Mouse (Mus musculus) left cerebral cortex, adult 18-20 months (tissue): ENCODE data around the gene 4933415A04Rik. TPM values are rescaled to one million over a fixed set of nuclear protein-coding genes. Genes with fewer than 3 reads are reported as not detected.

Experiments used
- DNase-seq, 2 experiments: peaks; one replicate each; pipeline ENCODE4 v3.0.0; 2021 to 2022; ENCODE audit warnings: low spot score in 2 of 2, mixed read lengths in 1 of 2
- total RNA-seq, 2 experiments: library from RNA; stranded (reverse); gene quantifications; 2 replicates each; pipeline ENCODE4 v1.2.3; 2021

The 4933415A04Rik gene
- total RNA-seq, 2 experiments from 2014 or later, result 0.66 to 0.70 TPM

DNA sequence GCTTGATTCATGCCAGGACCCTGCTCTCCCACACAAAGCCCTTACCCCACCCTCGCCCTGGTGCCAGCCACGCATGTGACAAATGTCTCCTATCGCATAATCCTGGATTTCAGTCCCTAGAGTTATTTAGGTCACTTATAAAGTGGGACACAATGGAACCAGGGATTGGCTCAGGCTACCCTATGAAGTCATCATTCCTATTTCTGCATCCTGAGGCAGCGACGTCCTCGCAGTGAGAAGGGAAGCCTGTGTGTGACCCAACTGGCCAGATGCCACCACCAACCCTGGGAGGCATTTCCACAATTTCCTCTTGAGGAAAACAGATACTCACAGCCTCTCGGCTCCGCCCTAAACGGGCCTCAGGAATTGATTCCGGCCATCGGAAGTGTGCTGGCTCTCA, 17.2 kb upstream of the 4933415A04Rik start:
- peak; percentile 17 to 41 for DNase-seq

- no peak for DNase-seq
Observed at GRCm38 (mm10) chr11:43575061-43575375, 11.8 kb upstream of the 4933415A04Rik start.

DNA sequence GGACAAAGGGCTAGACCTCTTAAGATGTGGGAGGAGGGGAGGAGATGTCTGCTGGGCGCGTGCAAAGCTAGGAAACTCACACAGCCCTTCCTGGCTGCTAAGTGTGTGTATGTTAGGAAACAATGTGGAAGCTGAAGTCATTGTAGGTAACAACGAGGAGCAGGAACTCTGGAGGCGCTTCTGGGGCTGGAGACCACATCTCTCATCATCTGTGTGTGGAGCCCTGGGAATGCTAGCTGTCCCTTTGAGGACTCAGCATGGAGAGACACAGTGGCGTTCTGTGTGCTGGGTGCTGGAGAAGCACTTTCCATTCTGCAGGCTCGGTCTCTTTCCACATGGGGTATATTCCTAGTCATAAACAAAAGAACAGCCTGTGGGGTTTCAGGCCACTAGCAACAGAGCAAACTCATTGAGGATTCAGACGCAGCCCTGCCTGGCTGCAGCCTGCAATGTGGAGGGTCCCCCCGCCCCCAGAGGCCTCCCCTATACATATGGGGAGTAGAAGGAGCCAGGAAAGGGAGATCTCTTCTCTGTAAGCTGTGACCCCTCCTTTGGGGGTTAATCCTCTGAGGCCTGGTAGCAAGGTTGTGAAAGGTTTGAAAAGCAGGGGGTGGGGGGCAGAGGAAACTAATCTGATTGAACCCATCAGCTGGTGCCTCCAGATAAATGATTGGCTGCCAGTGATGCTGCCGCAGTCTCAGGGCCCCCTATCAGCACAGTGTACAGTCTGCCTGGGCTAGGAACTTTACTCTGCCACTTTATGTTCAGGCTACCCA, 11.3 kb upstream of the 4933415A04Rik start:
- DNase-seq, result no peak

DNA sequence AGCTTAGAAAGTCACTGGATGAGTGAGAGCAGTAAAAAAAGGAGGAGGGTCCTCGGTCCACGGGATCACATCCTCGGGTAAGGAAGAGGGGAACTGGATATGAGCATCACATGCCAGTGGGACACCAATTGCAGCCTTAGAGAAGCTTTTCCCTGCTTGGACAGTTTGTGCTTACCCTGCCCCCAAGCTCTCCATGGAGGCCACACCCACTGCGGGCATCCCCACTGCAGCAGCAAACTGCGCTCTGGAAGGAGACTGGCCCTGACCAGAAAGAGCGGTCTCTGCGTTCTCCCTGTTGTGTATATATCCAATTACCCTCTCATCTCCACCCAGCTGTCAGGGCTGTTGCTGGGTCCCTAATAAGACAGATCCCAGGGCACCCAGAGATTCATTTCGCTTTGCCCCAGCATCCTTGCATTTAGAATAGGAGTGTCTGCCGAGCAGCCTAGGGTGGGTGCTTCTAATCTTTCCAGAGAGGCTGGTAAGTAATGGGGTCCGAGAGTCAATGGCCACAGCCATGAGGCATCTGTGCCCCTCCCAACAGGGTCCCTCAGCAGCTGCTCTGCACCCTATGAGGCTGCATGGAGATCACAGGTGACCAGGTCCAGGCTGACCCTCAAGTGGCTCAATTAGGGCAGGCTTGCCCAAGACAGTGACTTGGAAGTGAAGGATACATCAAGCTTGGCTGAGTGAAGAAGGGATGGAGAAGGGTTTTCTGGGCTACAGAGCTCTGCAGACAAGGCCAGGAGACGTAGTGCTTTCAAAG, 8.9 kb upstream of the 4933415A04Rik start:
- DNase-seq, result no peak

GRCm38 (mm10) chr11:43585211-43586005, 1.4 kb upstream of the 4933415A04Rik start:
- DNase-seq, result peak in 1 of 2 experiments; percentile 35

DNA sequence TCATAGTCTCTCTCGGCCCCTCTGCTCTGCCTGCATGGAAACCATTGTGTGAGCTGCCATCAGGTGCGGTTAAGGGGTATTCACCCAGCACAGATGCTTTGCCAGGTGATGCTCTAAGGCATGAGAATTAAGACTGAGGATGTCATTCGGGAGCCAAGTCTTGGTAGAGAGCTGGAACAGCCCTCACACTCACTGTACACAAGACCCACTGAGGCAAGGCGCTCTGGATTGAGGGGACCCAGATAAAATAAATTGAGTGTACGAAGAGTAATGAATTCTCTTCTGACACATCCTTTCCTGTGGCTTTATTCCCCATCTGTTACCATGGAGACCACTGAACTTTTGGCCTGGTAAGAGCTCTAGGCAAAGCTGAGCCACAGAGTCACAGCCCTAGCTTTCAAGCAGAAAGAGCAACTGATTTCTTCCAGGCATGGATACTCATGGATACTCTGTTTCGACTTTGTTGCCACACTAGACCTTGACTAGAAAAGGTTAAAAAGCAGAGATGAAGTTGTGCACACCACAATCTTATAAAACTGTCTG, 2.8 kb downstream of the 4933415A04Rik start:
- DNase-seq, result no peak

- DNase-seq, result no peak
Observed at GRCm38 (mm10) chr11:43601440-43601839, 14.6 kb downstream of the 4933415A04Rik start, which contains the start of gene Fabp6. Gene Fabp6, minus strand, starts transcription at chr11:43601540.

DNA sequence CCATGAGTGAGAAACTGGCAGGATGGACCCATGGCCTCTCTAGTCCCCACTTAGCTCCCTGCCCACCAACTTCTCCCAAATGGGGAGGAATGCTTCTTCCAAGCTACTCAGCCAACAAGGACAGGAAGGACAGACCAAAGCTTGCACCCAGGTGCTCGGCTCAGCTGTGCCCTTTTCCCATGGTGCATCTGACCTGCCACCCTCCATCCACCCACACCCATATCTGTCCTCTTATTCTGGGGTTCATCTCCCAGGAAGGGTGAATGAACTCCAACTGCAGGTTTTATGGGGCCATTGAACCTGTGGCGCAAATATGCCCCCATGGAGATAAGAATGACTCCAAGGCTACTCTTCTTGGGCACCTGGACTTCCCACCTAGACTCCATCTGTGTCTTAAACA, 17.4 kb downstream of the 4933415A04Rik start:
- DNase-seq, result no peak

DNA sequence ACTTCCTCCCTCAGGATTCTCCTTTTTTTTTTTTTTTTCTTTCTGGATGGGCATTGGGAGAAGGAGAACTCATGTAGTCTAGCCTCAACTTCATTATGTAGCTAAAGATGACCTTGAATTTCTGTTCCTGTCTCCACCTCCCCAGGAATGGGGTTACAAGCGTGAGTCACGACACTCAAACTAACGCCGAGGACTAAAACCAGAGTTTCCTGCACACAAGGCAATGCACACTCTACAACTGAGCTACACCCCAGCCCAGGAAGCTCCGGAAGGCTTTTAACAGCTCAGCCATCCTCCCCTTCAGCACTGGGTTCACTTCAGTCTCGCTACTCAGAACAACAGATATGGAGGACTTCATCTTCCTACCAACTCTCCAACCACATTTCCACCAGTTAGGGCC, 18.1 kb downstream of the 4933415A04Rik start:
- no peak for DNase-seq

DNA sequence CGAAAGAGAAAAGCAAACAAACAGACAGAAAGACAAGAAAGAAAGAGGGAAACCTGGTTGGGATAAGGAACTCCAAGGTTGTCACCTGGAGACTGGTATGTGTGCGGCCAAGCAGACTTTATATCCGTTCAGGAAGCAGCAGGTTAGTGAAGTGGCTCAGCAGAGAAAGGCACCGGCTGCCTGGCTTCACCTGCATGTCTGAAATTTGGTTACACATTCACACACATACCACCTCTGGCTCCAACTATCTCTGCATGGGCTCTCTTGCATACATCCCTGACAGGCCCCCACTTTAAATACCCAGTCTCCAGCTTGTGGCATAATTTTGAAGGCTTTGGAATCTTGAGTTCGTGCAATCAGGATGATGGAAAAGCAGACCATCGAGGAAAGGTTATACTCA, 19.0 kb downstream of the 4933415A04Rik start:
- no peak for DNase-seq

- no peak for DNase-seq
Observed at GRCm38 (mm10) chr11:43608440-43608839, 21.6 kb downstream of the 4933415A04Rik start.

DNA sequence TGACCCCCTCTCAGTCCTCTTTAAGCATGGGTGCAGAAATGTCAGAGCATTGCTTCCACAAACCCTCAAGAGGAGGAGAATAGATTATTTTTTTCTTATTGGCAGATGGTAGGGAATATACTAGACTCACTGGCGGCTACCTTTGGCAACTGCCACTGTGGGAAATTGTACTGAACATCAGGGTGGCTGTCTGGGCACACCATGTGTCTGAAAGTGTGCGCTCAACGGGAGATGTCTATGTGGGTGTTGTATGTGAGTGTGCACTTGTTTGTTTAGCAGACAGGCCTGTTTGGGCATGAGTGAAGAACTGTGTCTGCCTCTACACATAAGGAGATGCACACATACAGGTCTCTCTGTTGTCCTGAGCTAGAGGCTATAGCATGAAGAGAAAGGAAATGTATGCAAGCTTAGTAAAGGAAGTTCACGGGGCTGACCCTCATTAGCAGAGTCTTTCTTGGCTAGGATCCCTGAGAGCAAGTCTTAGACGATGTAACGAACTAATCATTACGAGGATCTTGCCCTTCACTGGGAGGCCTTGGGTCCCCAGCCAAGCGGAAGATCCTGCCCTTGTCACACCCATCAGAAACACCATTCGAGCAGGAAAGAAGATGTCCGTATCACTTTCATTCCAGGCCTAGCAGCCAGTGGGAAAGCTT, 23.3 kb downstream of the 4933415A04Rik start:
- DNase-seq, result no peak

DNA sequence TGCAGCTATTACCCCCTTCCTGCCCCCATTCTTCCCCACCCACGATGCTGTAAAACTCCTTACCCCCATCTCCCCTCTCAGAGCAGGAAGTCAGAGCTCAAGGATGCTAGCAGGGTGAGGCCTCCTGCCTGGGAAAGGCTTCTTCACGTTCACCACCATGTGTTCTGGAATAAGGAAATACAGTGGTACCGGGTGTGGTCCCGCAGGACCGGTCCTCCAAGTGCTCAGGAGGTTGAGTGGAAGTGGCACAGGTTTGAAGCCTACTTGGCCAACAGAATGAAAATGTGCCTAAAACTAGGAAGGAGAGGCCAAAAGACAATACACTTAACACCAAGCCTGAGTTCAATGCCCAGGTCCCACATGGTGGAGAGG, 23.8 kb downstream of the 4933415A04Rik start:
- DNase-seq, result no peak

GRCm38 (mm10) chr11:43612834-43613488, 26.1 kb downstream of the 4933415A04Rik start:
- peak; percentile 83 to 92 for DNase-seq

- no peak for DNase-seq
Observed at GRCm38 (mm10) chr11:43617924-43618323, 31.1 kb downstream of the 4933415A04Rik start.

DNA sequence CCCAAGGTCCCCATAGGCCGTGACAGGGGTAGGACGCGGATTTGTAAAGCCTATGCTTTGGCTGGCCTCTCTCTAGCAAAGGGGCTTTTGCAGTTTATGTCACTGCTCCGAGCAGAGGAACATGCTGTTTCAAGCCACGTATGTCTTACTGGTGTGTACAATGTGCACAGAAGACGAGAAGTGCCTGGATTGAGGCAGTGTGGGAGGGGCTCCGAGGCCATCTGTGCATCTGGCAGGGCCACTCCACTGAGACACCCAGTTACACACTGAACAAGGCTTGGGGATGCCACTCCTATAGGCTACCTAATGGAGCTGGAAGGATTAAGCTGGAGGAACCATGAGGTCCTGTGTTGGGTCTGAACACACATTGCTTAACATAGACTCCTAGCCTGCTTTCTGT, 31.6 kb downstream of the 4933415A04Rik start:
- DNase-seq, result no peak

DNA sequence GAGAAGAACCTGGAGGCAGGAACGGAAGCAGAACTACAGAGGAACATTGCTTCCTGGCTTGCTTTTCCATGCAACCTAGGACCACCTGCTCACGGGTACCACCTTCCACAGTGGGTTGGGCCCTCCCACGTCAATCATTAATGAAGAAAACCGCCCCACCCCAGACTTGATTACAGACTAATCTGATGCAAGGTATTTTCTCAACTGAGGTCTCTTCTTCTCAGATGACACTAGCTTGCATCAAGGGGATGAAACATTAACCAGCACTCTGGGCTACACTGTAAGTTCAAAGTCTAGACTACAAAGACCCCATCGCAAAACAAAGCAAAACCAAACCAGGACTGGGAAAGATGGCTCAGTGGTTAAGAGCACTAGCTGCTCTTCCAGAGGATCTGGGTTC, 34.9 kb downstream of the 4933415A04Rik start:
- DNase-seq, result no peak

GRCm38 (mm10) chr11:43624341-43624740, 37.5 kb downstream of the 4933415A04Rik start:
- peak; percentile 26 to 47 for DNase-seq

- peak; percentile 47 to 53 for DNase-seq
Observed at GRCm38 (mm10) chr11:43626300-43626926, 39.6 kb downstream of the 4933415A04Rik start.
